Mouse (Mus musculus) central nervous system, embryonic 18 days (tissue): ENCODE data around the gene Ccdc148. TPM values are rescaled to one million over a fixed set of nuclear protein-coding genes. Genes with fewer than 3 reads are reported as not detected.

Experiments
- polyA plus RNA-seq: library from polyadenylated mRNA; depleted of rRNA; stranded (reverse); fragments of >200 nt; gene quantifications from 2 replicates; pipeline ENCODE4 v1.2.3, GENCODE M21; 2012; rRNA removed

The Ccdc148 gene
- polyA plus RNA-seq: 4.3 and 4.6 TPM in 2 replicates

DNA sequence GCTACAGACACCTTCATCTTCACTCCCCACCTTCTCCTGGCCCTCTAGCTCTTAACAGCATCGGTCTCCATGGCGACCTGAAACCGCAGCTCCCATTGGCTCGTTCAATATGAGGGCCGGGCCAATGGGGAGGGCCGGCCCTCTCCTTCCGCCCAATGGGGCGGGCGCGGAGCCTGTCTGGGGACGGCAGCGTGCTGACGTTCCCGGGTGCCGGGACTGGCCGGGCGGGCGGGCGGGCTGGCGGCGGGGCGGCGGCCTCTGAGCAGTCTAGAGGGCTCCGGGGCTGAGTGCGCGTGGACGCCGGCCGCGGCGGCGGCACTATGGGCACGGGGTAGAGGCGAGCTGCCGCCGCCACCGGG lies at the start of gene Ccdc148, which contains the start of gene Pkp4:
Gene Ccdc148 (minus strand): TSS at position 79 of the 359 bp plus-strand sequence.
Gene Pkp4 (plus strand): TSS at position 246 of the 359 bp plus-strand sequence.

DNA sequence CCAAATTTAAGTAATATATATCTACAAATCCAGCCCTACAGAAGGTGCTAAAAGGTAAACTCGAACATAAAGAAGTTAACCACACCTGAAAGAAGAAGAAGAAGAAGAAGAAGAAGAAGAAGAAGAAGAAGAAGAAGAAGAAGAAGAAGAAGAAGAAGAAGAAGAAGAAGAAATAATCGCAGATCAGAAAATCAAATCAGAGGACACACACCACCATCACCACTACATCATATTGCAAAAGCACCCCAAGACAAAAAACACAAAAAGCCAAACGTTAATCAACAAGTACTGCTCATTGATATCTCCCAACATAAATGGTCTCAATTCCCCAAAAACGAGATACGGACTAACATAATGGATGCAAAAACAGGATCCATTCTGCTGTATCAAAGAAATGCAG lies 301.3 kb downstream of the Ccdc148 start, which contains the start of gene Gm11099:
Gene Gm11099 (plus strand): TSS at position 301 of the 400 bp plus-strand sequence.

Other genes with a start within 250 kb of the Ccdc148 start
- 60.8 and 64.8 TPM in 2 replicates for gene Pkp4, start 167 bp upstream of the Ccdc148 start, polyA plus RNA-seq